Mouse (Mus musculus) heart, postnatal 0 days (tissue): ENCODE measurements around the gene 3110009E18Rik. TPM values are rescaled to one million over a fixed set of nuclear protein-coding genes. Genes with fewer than 3 reads are reported as not detected.
"Not testable (repeated sequence)": the region's sequence is repeated elsewhere in the genome, so short reads cannot be mapped to it uniquely, and the experiment has no call there.

Experiments used
- ATAC-seq: fragments of 200-750 bp; cut with Nextera tagmentation; 2 replicates; pipeline ENCODE4 v1.8.0; 2017; ENCODE audit warnings: low read depth, moderate number of reproducible peaks, moderate library complexity; ENCODE audit not compliant: insufficient read depth
- DNase-seq: peaks from one replicate; pipeline ENCODE4 v3.0.0-alpha.2; 2016; ENCODE audit warnings: low spot score
- H3K27ac ChIP-seq: fragments of 300-500 bp; sonication (generic); 2 replicates; pipeline ENCODE4 v1.5.1; 2014; ENCODE audit warnings: low read depth, mild to moderate bottlenecking
- H3K27me3 ChIP-seq: fragments of 300-500 bp; sonication (generic); 2 replicates; pipeline ENCODE4 v1.6.1; 2014; ENCODE audit warnings: low read length, mixed read lengths; ENCODE audit not compliant: control insufficient read depth, insufficient read depth
- H3K36me3 ChIP-seq: fragments of 300-500 bp; sonication (generic); replicated peaks from 2 replicates; pipeline ENCODE4 v1.6.1; 2014; ENCODE audit warnings: low read length, mixed read lengths; ENCODE audit not compliant: control insufficient read depth, insufficient read depth
- H3K4me1 ChIP-seq: fragments of 300-500 bp; sonication (generic); 2 replicates; pipeline ENCODE4 v1.6.1; 2014; ENCODE audit warnings: antibody characterized with exemption; ENCODE audit not compliant: control insufficient read depth, insufficient read depth
- H3K4me2 ChIP-seq: fragments of 300-500 bp; sonication (generic); 2 replicates; pipeline ENCODE4 v1.6.1; 2014; ENCODE audit warnings: low read depth, mild to moderate bottlenecking, low read length, moderate library complexity
- H3K4me3 ChIP-seq: fragments of 300-500 bp; sonication (generic); 2 replicates; pipeline ENCODE4 v1.5.1; 2014; ENCODE audit warnings: low read depth, low read length
- H3K9ac ChIP-seq: fragments of 300-500 bp; sonication (generic); replicated peaks from 2 replicates; pipeline ENCODE4 v1.6.1; 2014; ENCODE audit warnings: low read depth, low read length, mixed read lengths
- H3K9me3 ChIP-seq: fragments of 300-500 bp; sonication (generic); replicated peaks from 2 replicates; pipeline ENCODE4 v1.6.1; 2016; ENCODE audit warnings: low read length; ENCODE audit not compliant: control insufficient read depth
- CTCF ChIP-seq: IDR thresholded peaks from 2 replicates; pipeline ENCODE4 v1.5.1; 2016; ENCODE audit warnings: antibody characterized with exemption, control low read depth, low read depth
- EP300 ChIP-seq: IDR thresholded peaks from 2 replicates; pipeline ENCODE4 v1.6.1; 2016; ENCODE audit warnings: antibody characterized with exemption, low read depth
- WGBS: fragments of 180-500 bp; shearing (Covaris S2); extraction: QIAGEN DNeasy Blood & Tissue Kit; methylation state at CpG from one replicate; pipeline ENCODE4 v1.1.7; 2014; 5-methylcytosine and 5-hydroxymethylcytosine counted together
- polyA plus RNA-seq: library from polyadenylated mRNA; unstranded; fragments of >200 nt; fragmentation: Nextera tagmentation; extraction: Ambion mirVana; gene quantifications from 2 replicates; pipeline ENCODE4 v1.2.1, GENCODE M21; 2015
- total RNA-seq: library from RNA; depleted of rRNA; stranded (reverse); fragments of >200 nt; gene quantifications from 2 replicates; pipeline ENCODE4 v1.2.3, GENCODE M21; 2014; ENCODE audit warnings: low replicate concordance

The 3110009E18Rik gene
- total and polyA plus RNA-seq, 2 experiments from 2014 or later, result 11.3 to 11.5 TPM

GRCm38 (mm10) chr1:120085696-120086095 lies 35.3 kb upstream of the 3110009E18Rik start:
- Histone ChIP-seq H3K27ac (no peak overlapping the region), H3K9ac (no peak overlapping the region), H3K36me3 (no peaks in the 10 kb centered on the region), H3K4me3 (no peak overlapping the region), H3K27me3 (no peaks in the 10 kb centered on the region), H3K9me3 (no peaks in the 10 kb centered on the region), H3K4me1 (peaks cover 6% of the 10 kb centered on the region; the same call in 1 of the 2 replicates), H3K4me2 (no peak overlapping the region)
- TF ChIP-seq CTCF, result no peak
- no peak for TF ChIP-seq EP300
- DNase-seq, result no peak
- no peak for ATAC-seq
- WGBS, result 67% methylated on average over 3 of the region's 3 CpGs

GRCm38 (mm10) chr1:120086644-120087043 lies 34.3 kb upstream of the 3110009E18Rik start:
- Histone ChIP-seq H3K36me3 (no peaks in the 10 kb centered on the region), H3K27me3 (no peaks in the 10 kb centered on the region), H3K4me3 (no peak overlapping the region), H3K4me2 (no peak overlapping the region), H3K9ac (no peak overlapping the region), H3K9me3 (no peaks in the 10 kb centered on the region), H3K27ac (no peak overlapping the region), H3K4me1 (peaks cover 6% of the 10 kb centered on the region; the same call in 1 of the 2 replicates)
- TF ChIP-seq EP300 (no peak), CTCF (no peak)
- 67% methylated on average over 13 of the region's 13 CpGs for WGBS
- no peak for DNase-seq
- no peak for ATAC-seq

- no peak overlapping the region for H3K9ac ChIP-seq
- H3K27me3 ChIP-seq, result no peaks in the 10 kb centered on the region
- H3K9me3 ChIP-seq, result no peaks in the 10 kb centered on the region
- no peaks in the 10 kb centered on the region for H3K4me1 ChIP-seq
- DNase-seq, result no peak
- no peak overlapping the region for H3K4me3 ChIP-seq
- no peak for ATAC-seq
- H3K27ac ChIP-seq, result no peak overlapping the region
- 37% methylated on average over 4 of the region's 5 CpGs for WGBS
- no peak overlapping the region for H3K4me2 ChIP-seq
- H3K36me3 ChIP-seq, result no peaks in the 10 kb centered on the region
- TF ChIP-seq EP300, result no peak
Observed at GRCm38 (mm10) chr1:120089180-120089579, 31.8 kb upstream of the 3110009E18Rik start.

- 56% methylated on average over 8 of the region's 8 CpGs for WGBS
- Histone ChIP-seq H3K9me3 (no peaks in the 10 kb centered on the region), H3K4me3 (no peak overlapping the region), H3K27me3 (no peaks in the 10 kb centered on the region), H3K36me3 (no peaks in the 10 kb centered on the region), H3K4me2 (no peak overlapping the region), H3K9ac (no peak overlapping the region), H3K27ac (no peak overlapping the region), H3K4me1 (no peaks in the 10 kb centered on the region)
- ATAC-seq, result peak; percentile 65
- DNase-seq, result no peak
- TF ChIP-seq EP300, result no peak
- no peak for TF ChIP-seq CTCF
Observed at GRCm38 (mm10) chr1:120090880-120091570, 30.0 kb upstream of the 3110009E18Rik start.

- peak; percentile 96 for TF ChIP-seq CTCF
- 0 out of 2 replicates have a peak, but pooled peaks have one; percentile 32 for ATAC-seq
Observed at GRCm38 (mm10) chr1:120093482-120094134, 27.4 kb upstream of the 3110009E18Rik start.

More at GRCm38 (mm10) chr1:120093482-120094134, 27.4 kb upstream of the 3110009E18Rik start:
- H3K9me3 ChIP-seq, H3K4me2 ChIP-seq, H3K27me3 ChIP-seq, H3K4me3 ChIP-seq, H3K36me3 ChIP-seq, H3K27ac ChIP-seq, H3K9ac ChIP-seq, H3K4me1 ChIP-seq: not testable (repeated sequence)
- WGBS, result 55% methylated on average over 11 of the region's 14 CpGs
- peak; percentile 70 for DNase-seq
